Mouse (Mus musculus): Measurements from ENCODE around the gene Ago4. TPM values are rescaled to one million over a fixed set of nuclear protein-coding genes. Genes with fewer than 3 reads are reported as not detected.

Ago4 gene
- polyA plus RNA-seq, 1 experiment: 1.0 TPM

DNA sequence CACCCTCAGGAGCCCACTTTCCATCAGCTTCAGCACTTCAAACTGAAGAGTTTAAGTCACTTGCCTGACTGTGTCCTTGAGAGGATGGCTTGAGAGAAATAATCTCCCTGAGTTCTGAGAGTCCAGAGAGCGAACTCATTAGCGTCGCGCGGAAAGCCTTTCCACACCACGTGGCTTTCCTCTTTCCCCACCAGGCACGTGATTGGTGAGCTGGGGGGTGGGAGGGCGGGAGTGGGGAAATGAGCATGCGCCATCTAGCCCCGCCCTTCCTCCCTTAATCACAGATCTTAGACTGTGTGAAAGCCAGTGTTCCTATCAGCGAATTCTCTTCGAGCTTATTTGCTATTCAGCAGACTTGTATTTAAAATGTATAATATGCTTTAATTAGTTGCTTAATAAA is 50.3 kb downstream of the Ago4 start:
- no peak overlapping the region for H3K27ac ChIP-seq (ENCODE audit: insufficient read depth, low read length)
- no peak overlapping the region for H3K4me3 ChIP-seq (ENCODE audit: extremely low read depth, insufficient read depth, insufficient read length)
- H3K4me1 ChIP-seq (ENCODE audit: control insufficient read depth, insufficient read depth, insufficient read length): no peaks in the 10 kb centered on the region
- H3K36me3 ChIP-seq (ENCODE audit: control insufficient read depth, insufficient read depth, low read length): no peaks in the 10 kb centered on the region
- TF ChIP-seq POLR2A (IDR thresholded peaks at IDR 0.05; ENCODE audit: low read depth, low read length) (no peak), CTCF (IDR thresholded peaks at IDR 0.05; ENCODE audit: extremely low read depth, insufficient read depth, insufficient read length, insufficient replicate concordance) (no peak)
- WGBS: 76% methylated on average over 12 of the region's 12 CpGs
- H3K27me3 ChIP-seq (ENCODE audit: control insufficient read depth, insufficient read depth, low read length): no peaks in the 10 kb centered on the region
- DNase-seq (ENCODE audit: low read depth in 1 of 2, low spot score in 2 of 2): no peak

DNA sequence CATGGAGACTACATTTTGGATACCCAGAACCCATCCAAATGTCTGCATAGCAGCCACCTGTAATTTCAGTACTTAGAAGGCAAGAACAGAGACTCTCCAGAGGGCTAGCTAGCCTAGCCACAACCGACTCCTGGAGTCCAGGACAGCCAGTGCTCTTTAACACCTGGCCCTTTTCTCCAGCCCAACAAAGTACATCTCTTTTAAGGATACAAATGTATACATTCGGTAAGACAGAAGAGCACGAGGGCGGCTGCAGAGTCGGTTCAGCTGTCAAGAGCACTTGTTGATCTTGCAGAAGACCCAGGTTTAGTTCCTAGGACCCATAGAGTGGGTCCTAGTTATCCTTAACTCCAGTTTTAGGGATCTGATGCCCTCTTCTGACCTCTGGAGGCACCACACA is 51.8 kb downstream of the Ago4 start:
- no peak for TF ChIP-seq POLR2A (IDR thresholded peaks at IDR 0.05; ENCODE audit: low read depth, low read length)
- no peak for TF ChIP-seq CTCF (IDR thresholded peaks at IDR 0.05; ENCODE audit: extremely low read depth, insufficient read depth, insufficient read length, insufficient replicate concordance)
- no peak overlapping the region for H3K4me3 ChIP-seq (ENCODE audit: extremely low read depth, insufficient read depth, insufficient read length)
- WGBS: 91% methylated on average over 5 of the region's 5 CpGs
- no peaks in the 10 kb centered on the region for H3K27me3 ChIP-seq (ENCODE audit: control insufficient read depth, insufficient read depth, low read length)
- DNase-seq (ENCODE audit: low read depth in 1 of 2, low spot score in 2 of 2): no peak
- no peaks in the 10 kb centered on the region for H3K36me3 ChIP-seq (ENCODE audit: control insufficient read depth, insufficient read depth, low read length)
- no peaks in the 10 kb centered on the region for H3K4me1 ChIP-seq (ENCODE audit: control insufficient read depth, insufficient read depth, insufficient read length)
- H3K27ac ChIP-seq (ENCODE audit: insufficient read depth, low read length): no peak overlapping the region

DNA sequence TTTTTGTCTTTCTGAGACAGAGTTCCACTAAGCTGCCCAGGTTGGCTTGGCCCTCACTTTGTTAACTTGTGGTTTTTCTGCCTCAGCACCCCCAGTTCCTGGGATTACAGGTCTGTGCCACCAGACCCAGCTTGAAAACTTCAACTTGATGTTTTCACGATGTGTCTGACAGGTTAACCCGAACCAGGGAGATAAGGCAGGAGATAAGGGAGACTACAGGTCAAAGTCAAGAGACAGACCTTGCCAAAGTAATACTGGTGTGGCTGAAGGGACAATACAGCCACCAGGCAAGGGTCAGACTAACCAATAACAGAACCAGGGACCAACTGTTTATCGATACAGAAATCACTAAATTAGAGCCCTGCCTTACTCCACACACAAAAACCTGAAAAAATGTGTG is 53.0 kb downstream of the Ago4 start:
- no peaks in the 10 kb centered on the region for H3K36me3 ChIP-seq (ENCODE audit: control insufficient read depth, insufficient read depth, low read length)
- H3K4me1 ChIP-seq (ENCODE audit: control insufficient read depth, insufficient read depth, insufficient read length): no peaks in the 10 kb centered on the region
- no peak overlapping the region for H3K27ac ChIP-seq (ENCODE audit: insufficient read depth, low read length)
- WGBS: 59% methylated on average over 3 of the region's 3 CpGs
- no peak overlapping the region for H3K4me3 ChIP-seq (ENCODE audit: extremely low read depth, insufficient read depth, insufficient read length)
- no peak for TF ChIP-seq CTCF (IDR thresholded peaks at IDR 0.05; ENCODE audit: extremely low read depth, insufficient read depth, insufficient read length, insufficient replicate concordance)
- no peak for TF ChIP-seq POLR2A (IDR thresholded peaks at IDR 0.05; ENCODE audit: low read depth, low read length)
- H3K27me3 ChIP-seq (ENCODE audit: control insufficient read depth, insufficient read depth, low read length): no peaks in the 10 kb centered on the region
- no peak for DNase-seq (ENCODE audit: low read depth in 1 of 2, low spot score in 2 of 2)

DNA sequence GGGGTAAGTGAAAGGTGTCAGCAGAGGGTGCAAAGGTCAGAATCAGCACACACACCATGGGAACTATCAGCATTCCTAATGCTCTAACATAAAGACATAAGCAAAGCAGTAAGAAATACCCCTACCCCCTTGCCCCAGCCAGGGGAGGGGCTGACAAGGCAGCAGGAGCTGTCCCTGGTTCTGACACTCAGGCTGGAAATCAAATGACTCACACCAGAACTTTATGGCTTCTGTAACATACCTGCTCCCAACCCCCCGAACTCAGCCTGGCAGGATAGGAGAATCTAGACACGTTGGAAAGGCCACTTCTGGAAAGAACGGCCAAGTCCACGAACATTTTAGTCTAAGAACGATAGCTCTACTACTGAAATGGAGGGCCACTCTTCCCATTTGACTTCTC is 60.2 kb downstream of the Ago4 start:
- Histone ChIP-seq H3K4me3 (ENCODE audit: extremely low read depth, insufficient read depth, insufficient read length) (no peak overlapping the region), H3K4me1 (ENCODE audit: control insufficient read depth, insufficient read depth, insufficient read length) (no peaks in the 10 kb centered on the region; the same call in 1 of the 2 replicates), H3K27ac (ENCODE audit: insufficient read depth, low read length) (no peak overlapping the region), H3K36me3 (ENCODE audit: control insufficient read depth, insufficient read depth, low read length) (no peaks in the 10 kb centered on the region), H3K27me3 (ENCODE audit: control insufficient read depth, insufficient read depth, low read length) (no peaks in the 10 kb centered on the region)
- no peak for DNase-seq (ENCODE audit: low read depth in 1 of 2, low spot score in 2 of 2)
- 64% methylated on average over 5 of the region's 5 CpGs for WGBS
- TF ChIP-seq POLR2A (IDR thresholded peaks at IDR 0.05; ENCODE audit: low read depth, low read length) (no peak), CTCF (IDR thresholded peaks at IDR 0.05; ENCODE audit: extremely low read depth, insufficient read depth, insufficient read length, insufficient replicate concordance) (no peak)

DNA sequence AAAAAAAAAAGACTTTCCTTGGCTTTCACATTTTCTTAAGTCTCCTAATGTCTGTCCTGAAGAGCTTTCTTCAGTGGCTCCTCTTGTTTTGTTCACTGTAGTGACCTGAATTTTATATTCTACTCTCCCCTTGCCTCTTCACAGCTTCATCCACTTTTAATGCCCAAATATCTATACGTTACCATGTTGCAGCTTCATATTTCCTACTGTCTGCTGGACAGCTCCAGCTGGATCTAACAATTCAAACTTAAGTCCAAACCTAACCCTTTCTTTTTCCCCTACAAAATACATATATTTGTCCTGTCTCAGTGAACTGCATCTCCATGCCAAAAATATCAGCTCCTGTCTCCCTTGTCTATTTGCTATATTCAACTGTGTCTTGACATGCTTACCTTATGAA is 63.9 kb downstream of the Ago4 start:
- DNase-seq (ENCODE audit: low read depth in 1 of 2, low spot score in 2 of 2): no peak
- no peaks in the 10 kb centered on the region for H3K36me3 ChIP-seq (ENCODE audit: control insufficient read depth, insufficient read depth, low read length)
- H3K4me1 ChIP-seq (ENCODE audit: control insufficient read depth, insufficient read depth, insufficient read length): no peaks in the 10 kb centered on the region; the same call in 1 of the 2 replicates
- TF ChIP-seq CTCF (IDR thresholded peaks at IDR 0.05; ENCODE audit: extremely low read depth, insufficient read depth, insufficient read length, insufficient replicate concordance) (no peak), POLR2A (IDR thresholded peaks at IDR 0.05; ENCODE audit: low read depth, low read length) (no peak)
- no peaks in the 10 kb centered on the region for H3K27me3 ChIP-seq (ENCODE audit: control insufficient read depth, insufficient read depth, low read length)
- WGBS: 77% methylated on average over 1 of the region's 1 CpGs
- H3K4me3 ChIP-seq (ENCODE audit: extremely low read depth, insufficient read depth, insufficient read length): no peak overlapping the region
- no peak overlapping the region for H3K27ac ChIP-seq (ENCODE audit: insufficient read depth, low read length)

DNA sequence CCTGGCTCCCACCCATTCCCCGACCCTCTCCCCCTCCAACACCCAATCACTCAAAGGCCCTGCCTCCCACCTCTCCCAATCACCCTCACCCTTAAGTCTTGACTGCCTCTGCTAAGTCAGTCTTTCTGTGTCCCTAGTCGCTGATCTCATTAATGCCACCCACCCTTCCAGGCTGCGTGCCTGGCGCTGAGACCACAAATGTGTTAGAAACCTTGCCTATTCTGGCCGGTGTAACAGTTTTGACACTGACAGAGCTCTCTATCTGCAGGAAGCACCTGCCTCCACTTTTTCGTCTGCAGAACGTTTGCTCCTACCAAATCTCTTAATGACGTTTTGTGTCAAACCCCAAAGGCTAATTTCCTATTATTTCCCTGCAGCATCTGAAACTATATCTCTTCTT is 64.3 kb downstream of the Ago4 start:
- no peak for TF ChIP-seq CTCF (IDR thresholded peaks at IDR 0.05; ENCODE audit: extremely low read depth, insufficient read depth, insufficient read length, insufficient replicate concordance)
- no peak for TF ChIP-seq POLR2A (IDR thresholded peaks at IDR 0.05; ENCODE audit: low read depth, low read length)
- 3% methylated on average over 8 of the region's 8 CpGs for WGBS
- H3K27ac ChIP-seq (ENCODE audit: insufficient read depth, low read length): peak overlapping the region; percentile 37; the same call in 1 of the 2 replicates
- H3K36me3 ChIP-seq (ENCODE audit: control insufficient read depth, insufficient read depth, low read length): no peaks in the 10 kb centered on the region
- no peaks in the 10 kb centered on the region for H3K27me3 ChIP-seq (ENCODE audit: control insufficient read depth, insufficient read depth, low read length)
- 0 out of 2 replicates have a peak overlapping the region, but pooled peaks have one; percentile 19 for H3K4me3 ChIP-seq (ENCODE audit: extremely low read depth, insufficient read depth, insufficient read length)
- no peaks in the 10 kb centered on the region; the same call in 1 of the 2 replicates for H3K4me1 ChIP-seq (ENCODE audit: control insufficient read depth, insufficient read depth, insufficient read length)
- DNase-seq (ENCODE audit: low read depth in 1 of 2, low spot score in 2 of 2): no peak

DNA sequence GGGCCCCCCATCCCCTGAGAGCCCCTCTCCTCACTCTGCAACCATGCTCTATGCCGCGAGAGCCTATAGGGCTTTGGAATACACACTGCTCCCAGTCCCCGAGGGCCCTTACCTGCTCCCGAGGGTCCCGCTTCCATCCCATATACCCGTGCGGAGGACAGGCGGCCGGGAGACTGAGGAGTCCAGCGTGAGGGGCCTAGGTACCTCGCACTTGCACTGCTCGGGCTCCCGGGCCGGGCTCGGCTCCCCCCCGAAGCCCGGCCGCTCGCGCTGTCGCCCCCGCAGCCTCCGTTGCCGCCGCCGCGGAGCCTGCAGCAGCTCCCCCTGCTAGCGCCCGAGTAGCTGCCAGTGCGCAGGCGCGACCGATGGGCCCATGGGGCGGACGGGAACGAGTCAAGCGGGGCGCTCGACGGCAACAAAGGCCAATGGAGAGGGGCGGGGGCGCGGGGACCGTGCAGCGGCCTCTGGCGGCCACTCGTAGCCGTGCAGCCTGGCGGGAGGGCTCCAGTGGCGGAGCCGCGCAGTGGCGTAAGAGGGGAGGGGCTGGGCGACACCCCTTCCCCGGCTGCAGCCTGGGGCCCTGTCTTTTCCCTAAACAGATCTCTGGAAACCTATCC is 64.9 kb downstream of the Ago4 start, which contains the start of gene Ago1:
Gene Ago1 (minus strand): TSS at position 299 of the 617 bp plus-strand sequence.
- H3K27me3 ChIP-seq (ENCODE audit: control insufficient read depth, insufficient read depth, low read length): no peaks in the 10 kb centered on the region
- H3K36me3 ChIP-seq (ENCODE audit: control insufficient read depth, insufficient read depth, low read length): no peaks in the 10 kb centered on the region
- peak; percentile 14; the same call in 1 of the 2 replicates for TF ChIP-seq POLR2A (IDR thresholded peaks at IDR 0.05; ENCODE audit: low read depth, low read length)
- TF ChIP-seq CTCF (IDR thresholded peaks at IDR 0.05; ENCODE audit: extremely low read depth, insufficient read depth, insufficient read length, insufficient replicate concordance): peak; percentile 98
- peak within 1 kb of the TSS; percentile 76 for H3K4me3 ChIP-seq (ENCODE audit: extremely low read depth, insufficient read depth, insufficient read length)
- under 1% methylated on average over 51 of the region's 55 CpGs for WGBS
- H3K27ac ChIP-seq (ENCODE audit: insufficient read depth, low read length): peak within 1 kb of the TSS; percentile 70
- DNase-seq (ENCODE audit: low read depth in 1 of 2, low spot score in 2 of 2): peak; percentile 88 to 95
- no peaks in the 10 kb centered on the region; the same call in 1 of the 2 replicates for H3K4me1 ChIP-seq (ENCODE audit: control insufficient read depth, insufficient read depth, insufficient read length)
